Mouse (Mus musculus) left cerebral cortex, postnatal 14 days (tissue): ENCODE data around the gene Rnf144b. TPM values are rescaled to one million over a fixed set of nuclear protein-coding genes. Genes with fewer than 3 reads are reported as not detected.

Experiments used
- DNase-seq, 2 experiments: peaks; one replicate each; pipeline ENCODE4 v3.0.0; 2021 to 2022; ENCODE audit warnings: low spot score in 2 of 2, mixed read lengths in 1 of 2
- intact Hi-C: fragments of 180-260 bp; cut with DNase I; formaldehyde crosslinking; loops from one replicate; pipeline ENCODE4 v1.15.1; 2025
- long read RNA-seq, 2 experiments: library from polyadenylated mRNA; stranded (forward); transcript quantifications; one replicate each; pipeline ENCODE4 v2.0.0; 2021
- total RNA-seq, 2 experiments: library from RNA; stranded (reverse); gene quantifications; 2 replicates each; pipeline ENCODE4 v1.2.3; 2021

Rnf144b gene
- 10 to 100 TPM; 18.7 to 21.5 TPM for total RNA-seq
- long read RNA-seq, experiment 1, full-length matches to known transcripts: 1 of 4 reads
- long read RNA-seq, experiment 1, partial matches to known transcripts: 0 of 4 reads
- long read RNA-seq, experiment 1, other reads (novel, unspliced or antisense): 3 of 4 reads
- long read RNA-seq, experiment 2, partial matches to known transcripts: 0 of 3 reads
- long read RNA-seq, experiment 2, other reads (novel, unspliced or antisense): 1 of 3 reads

DNA sequence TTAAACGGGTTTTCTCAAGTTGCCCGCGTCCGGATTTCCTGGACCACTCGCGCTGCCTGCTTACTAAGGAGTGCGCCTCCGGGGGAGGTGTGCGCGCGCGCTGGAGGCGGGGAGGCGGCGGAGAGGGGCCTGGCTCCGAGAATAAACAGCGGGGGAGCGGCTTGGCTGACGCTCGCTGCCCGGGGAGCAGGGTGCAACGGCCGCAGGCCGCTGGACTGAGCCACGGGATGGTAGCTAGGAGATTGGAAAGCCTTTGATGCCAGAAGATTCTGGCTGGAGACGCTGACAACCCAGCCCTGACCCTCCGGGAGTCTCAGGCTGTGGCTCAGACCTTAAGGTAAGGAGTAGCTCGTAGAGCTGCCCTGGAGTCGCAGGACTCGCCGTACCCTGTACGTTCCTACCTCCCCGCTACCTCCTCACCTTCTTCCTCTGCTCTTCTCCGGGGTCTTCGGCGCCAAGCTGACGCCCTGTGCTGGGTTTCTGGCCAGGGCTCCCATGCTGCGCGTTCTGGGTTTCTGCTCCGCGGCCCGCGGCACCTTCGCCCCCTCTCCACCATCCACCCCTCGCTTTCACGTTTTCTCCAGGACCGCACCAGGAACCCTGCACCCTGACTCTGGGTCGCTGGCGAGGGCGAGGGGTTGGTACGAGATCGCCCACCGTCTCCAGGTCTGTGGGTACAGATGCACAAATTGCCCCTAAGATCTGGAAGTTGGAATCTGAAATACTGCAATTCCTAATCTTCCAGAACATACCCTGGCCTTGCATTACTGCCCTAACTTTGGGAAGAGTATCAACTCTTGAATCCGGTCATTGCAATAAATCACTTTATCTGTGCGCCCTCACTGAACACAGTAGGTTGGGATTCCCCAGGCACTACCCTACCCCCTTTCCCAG, at the start of gene Rnf144b:
Gene Rnf144b (plus strand): TSS at position 120 of the 894 bp plus-strand sequence.
- peak in 1 of 2 experiments; percentile 56 for DNase-seq
- intact Hi-C loops: no loop called here

DNA sequence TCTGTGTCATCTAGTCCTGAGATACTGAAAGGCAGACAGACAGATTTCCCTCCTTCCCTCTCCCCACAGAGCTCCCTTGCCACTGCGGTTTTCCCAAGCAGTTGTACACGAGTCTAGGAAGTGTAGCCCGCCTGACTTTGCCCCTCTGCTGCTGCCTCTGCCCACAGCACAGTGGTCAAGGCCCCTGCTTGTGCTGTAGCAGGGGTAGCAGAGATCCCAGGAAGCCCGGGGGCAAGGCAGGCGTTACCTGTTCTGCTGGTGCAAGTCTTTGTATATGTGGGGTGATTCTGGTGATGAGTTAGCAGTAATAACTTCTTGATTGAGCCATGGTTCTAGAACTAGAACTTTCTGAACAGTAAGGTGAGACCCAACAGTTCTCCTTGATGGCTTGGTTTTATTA, 46.3 kb upstream of the Rnf144b start:
- DNase-seq: no peak
- intact Hi-C loops: no loop called here

DNA sequence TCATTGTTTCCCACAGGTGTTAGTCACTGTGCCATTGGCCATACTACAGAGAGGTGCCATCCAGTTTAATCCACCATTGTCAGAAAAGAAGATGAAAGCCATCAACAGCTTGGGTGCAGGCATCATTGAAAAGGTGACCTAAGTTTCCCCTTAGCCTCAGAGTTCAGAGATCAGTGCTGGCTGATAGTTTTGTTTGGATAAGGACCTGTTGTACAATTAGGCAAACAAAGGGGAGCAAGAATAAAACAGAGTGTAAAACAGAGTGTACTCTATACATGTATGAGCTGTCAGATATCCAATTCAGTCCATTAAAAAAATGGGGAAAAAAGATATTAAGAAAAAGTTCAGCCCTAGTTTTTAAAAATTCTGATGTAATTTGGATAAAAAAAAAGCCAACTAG, 45.1 kb upstream of the Rnf144b start:
- intact Hi-C loops: no loop called here
- no peak for DNase-seq

DNA sequence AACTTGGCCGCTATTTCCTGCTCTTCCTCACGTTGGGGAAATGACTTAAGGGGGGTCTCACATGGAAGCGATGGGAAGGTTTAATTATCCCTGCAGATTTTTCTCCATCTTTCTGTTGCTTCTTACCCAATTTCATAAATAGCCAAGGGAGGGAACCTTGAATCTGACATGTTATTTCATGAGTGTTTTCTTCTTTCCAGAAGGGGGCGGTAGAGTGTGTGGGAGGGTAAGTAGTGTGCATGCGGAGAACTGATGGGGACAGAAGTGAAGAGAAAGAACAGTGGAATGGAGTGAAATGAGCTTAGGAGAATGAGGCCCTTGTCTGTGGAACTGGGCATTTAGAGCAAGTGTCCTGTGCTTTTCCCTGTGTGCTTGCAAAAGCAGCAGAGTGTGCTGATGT, 43.7 kb upstream of the Rnf144b start:
- DNase-seq: no peak
- intact Hi-C loops: no loop called here

DNA sequence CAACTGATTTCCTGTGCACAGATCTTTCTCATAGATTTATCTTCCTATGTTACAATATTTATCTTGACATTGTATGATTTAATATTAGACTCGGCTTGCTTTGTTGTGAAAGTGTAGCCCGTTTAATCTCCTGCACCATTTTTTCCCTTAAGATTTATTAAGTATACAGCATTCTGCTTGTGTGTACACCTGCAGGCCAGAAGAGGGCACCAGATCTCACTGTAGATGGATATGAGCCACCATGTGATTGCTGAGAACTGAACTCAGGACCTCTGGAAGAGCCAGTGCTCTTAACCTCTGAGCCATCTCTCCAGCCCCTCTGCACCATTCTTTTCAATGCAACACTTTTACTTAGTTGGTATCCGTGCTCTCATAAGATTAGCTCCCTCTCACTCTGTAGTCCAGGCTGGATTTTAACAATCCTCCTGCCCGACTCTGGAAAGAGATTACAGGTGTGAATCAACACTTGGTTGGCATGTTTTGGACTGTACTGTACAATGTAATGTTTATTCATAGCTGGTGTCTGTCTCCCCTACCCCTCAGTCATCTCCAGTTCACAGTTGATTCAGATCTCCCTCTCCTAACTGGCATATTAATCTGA, 41.5 kb upstream of the Rnf144b start:
- intact Hi-C loops: no loop called here

DNA sequence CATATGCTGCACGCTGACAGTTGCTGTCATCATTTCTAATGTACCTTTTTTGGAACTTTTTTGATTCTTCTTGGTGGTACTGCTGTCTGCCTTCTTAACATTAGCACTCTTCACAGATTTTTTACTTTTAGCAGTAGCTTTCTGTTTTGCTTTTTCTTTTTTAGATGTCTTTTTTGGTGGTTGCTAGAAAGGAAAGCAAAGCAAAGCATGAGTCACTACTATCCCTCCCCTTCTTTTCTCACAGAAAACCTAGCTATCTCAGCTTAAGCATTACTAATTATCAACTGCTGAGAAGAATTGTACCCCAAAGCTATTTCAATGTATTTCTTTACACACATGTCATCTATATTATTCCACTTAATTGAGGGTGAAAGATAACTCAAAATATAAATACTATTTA, 34.0 kb upstream of the Rnf144b start:
- no peak for DNase-seq
- intact Hi-C loops: no loop called here

More for the DNA sequence above, 41.5 kb upstream of the Rnf144b start:
- DNase-seq: no peak

DNA sequence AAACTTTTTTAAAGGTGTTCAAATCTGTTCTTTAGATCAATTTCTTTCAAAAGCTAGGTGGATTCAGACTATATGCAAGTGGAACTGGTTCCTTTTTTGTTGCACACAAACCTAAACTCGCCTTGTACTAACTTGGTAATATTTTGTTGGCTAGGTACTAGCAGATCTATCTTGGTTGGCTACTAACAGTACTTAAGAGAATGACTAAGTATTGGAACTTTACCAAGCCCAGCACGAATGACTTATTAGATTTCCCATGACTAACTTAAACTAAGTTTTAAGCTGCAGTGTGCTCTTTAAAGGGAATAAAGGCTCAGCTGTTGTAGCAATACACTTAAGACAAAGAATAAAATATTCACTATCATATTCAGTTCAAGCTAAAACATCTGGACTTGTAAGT, 33.2 kb upstream of the Rnf144b start:
- DNase-seq: no peak
- intact Hi-C loops: no loop called here

DNA sequence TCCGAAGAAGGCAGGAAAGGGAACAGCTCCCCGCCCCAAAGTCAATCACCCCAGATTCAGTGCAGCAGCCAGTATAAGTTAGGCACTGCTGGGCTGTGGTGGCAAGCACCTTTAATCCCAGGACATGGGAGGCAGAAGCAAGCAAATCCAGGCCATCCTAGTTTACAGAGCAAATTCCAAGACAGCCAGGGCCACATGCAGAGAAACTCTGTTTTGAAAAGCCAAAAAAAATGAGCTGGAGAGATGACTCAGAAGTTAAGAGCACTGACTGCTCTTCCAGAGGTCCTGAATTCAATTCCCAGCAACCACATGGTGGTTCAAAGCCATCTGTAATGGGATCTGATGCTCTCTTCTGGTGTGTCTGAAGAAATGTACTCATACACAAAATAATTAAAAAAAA, 28.7 kb upstream of the Rnf144b start:
- no peak for DNase-seq
- intact Hi-C loops: no loop called here

DNA sequence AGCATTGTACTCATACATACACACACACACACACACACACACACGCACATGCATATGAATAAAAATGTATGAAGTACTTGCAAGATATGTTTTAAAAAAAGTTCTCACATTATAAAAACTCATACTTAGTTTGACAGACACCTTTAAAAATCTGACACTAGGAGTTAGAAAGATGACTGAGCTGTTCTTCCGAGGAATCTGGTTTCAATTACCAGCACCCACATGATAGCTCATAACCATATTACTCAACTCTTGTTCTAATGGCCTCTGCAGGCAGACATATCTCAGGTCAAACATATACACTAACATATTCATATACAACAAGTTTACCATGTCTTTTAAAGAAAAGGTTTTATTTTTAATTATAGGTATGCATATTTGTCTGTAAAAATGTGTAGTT, 25.9 kb upstream of the Rnf144b start:
- intact Hi-C loops: no loop called here
- no peak for DNase-seq

DNA sequence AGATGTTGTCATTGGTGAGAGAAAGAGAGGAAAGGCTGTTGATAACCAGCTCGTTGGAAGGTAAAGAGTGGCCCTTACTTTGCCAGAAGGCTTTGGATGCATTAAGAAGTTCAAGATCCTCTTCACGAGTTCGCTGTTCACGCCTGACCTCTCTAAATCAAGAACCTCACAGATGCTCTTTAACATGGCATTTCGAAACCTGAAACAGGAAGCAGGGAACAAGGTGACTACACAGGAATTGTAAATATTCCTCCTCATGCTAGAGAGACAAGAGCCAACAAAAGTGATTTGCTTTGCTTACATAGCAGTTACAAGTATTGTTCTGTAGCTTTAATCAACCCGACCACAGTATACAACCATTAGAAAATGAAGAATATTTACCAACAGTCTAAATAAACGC, 23.2 kb upstream of the Rnf144b start:
- intact Hi-C loops: no loop called here

DNA sequence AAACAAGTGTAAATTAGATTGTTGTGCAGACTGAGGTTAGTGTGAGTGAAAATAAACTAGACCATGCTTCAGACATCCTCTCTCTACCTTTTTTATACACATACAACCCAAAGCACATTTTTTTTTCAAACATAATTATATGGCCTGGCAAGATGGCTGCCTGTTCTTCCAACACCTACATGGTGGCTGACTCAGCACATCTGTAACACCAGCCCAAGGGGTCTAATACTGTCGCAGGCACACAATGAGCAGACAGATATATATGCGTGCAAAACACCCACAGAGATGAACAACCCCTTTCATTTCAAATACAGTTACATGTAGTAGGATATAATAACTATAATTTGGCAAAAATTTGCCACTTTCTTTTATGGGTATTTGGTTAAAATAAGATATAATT, 21.9 kb upstream of the Rnf144b start:
- intact Hi-C loops: no loop called here
- no peak for DNase-seq

More for the DNA sequence above, 23.2 kb upstream of the Rnf144b start:
- DNase-seq: no peak

DNA sequence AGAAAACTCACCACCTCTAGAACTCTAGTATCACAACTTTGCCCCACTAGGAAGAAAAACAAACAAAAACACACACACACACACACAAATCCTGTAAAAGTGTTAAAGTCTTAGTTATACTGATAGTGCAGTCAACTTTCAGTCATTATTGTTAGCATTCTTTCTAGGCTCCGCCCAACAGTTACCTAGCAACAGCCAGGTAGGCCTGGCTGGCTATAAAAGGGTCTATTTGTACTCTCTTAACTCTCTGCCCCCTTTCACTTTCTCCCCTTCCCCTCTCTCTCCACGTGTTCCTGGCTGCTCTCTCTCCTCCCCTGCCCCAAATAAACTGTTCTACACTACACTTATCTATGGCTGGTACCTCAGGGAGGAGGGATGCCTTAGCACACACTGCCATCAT, 18.3 kb upstream of the Rnf144b start:
- DNase-seq: no peak
- intact Hi-C loops: no loop called here

DNA sequence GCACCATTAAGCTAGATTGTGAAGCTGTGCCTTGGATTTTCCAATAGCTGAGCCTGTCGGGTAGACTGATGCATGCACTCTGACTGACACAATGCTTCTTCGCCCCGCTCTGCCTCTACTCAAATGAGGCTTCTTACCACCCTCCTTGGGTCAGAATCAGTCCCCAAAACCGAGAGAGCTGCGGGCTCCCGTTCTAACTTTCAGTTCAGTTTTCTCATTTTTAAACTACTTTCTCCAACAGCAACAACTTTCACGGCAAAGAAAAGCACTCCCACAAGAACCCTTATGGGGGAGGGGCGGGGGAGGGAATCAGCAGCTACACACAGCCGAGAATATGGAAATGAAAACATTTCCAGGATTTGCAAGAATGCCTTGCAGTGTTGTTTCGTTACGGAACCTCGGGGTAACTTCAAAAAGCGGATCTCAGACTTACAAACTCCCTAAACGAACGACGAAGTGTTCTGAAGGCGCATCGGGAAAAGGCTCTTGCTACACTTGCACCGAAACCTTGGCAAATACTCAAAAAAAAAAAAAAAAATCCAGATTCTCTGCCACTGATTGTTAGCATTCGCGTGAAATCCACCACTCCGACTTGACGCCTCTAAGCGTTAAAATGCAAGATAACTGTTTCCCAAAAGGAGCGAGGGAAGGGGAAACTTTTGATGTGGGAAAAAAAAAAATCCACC, 17.5 kb upstream of the Rnf144b start:
- peak; percentile 12 to 26 for DNase-seq
- intact Hi-C loops: no loop called here

DNA sequence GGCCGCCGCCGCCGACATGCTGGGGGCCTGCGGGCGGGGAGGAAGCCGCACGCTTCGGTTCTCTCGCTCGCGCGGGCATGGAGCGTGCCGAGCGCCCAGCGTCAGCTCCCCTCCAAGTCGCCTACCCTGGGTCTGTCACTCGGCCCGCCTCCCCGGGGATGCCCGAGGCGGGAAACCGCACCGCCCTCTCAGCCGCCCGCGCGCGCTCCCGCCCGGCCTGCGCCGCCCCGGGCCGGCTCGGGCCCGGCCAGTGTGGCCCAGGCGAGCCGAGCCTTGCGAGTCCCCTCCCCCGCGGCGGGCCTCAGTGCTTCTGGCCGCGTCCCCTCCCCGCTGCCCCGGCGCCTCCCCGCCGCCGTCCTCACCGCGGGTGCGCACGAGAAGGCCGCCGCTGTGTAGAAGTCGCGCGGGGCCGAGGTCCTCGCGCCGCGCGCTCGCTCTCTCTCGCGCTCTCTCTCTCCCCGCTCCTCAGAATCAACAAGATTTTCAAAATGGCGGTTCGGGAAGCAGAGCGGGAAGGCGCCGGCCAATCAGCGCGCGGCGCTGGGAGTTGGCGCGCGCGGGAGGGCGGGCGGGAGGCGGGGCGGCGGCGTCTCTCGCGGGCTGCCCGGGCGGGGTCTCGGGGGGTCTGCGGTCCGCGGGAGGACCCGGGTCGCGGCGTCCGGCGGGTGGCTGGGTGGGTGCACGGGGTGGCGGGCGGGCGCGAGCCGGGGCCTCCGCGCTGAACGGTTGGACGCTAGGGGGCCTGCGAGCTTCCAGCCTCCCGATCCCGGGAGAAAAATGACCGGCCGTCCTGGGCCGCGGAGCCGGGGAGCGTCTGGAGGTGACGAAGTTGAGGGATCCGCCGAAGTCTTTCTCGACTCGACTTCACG, 16.5 kb upstream of the Rnf144b start, which contains the start of gene Dek:
Gene Dek (minus strand): TSS at position 491 of the 869 bp plus-strand sequence.
- peak; percentile 83 to 84 for DNase-seq
- intact Hi-C loops: no loop called here

DNA sequence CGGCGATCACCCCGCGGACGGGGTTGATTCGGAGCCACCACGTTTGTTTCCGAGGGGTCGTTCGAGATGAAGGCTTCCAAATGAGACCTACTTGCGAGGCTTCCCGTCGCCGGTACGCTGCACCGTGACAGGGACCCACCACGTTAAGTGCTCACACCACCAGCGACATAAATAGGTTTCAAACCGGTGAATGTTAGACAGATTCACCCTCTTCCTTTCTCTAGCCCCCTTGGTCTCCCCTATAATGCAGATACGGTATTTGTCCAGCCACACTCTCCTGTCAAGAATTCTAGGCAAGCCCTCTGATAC, 15.9 kb upstream of the Rnf144b start:
- intact Hi-C loops: no loop called here
- peak in 1 of 2 experiments; percentile 25 for DNase-seq

DNA sequence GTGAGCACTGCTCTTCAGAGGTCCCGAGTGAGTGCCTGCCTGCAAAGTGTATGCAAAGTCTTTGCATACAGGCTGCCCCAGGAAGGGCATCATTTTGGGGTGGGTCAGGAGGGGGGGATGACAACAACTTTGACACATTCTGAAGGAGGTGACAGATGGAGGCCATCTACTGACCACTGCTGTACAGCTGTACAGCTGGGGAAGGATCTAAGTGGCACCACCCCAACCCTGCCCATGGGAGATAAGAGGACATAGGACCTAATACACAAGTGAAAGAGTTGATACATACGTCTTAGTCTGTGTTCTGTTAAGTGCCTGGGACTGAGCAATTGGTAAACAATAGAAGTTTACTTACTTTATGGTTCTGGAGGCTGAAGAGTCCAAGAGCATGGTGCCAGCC, 13.2 kb upstream of the Rnf144b start:
- intact Hi-C loops: no loop called here
- no peak for DNase-seq

DNA sequence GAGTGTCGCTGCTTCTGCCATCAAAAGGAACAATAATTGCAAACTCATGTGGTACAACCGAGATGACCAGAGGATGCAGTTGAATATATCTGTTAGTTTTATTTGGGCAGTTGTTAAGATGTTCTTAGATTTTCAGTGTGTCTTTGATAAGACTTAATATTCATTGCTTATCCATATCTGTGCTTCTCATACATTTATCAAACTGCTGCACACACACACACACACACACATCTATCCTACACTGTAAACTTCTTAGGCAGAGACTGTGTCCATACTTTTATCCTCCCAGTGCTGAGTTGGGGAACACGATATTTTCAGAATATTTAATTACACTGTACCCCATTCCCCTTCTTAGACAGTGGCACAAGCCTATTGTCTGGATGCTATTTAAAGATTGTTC, 11.3 kb upstream of the Rnf144b start:
- DNase-seq: no peak
- intact Hi-C loops: no loop called here

DNA sequence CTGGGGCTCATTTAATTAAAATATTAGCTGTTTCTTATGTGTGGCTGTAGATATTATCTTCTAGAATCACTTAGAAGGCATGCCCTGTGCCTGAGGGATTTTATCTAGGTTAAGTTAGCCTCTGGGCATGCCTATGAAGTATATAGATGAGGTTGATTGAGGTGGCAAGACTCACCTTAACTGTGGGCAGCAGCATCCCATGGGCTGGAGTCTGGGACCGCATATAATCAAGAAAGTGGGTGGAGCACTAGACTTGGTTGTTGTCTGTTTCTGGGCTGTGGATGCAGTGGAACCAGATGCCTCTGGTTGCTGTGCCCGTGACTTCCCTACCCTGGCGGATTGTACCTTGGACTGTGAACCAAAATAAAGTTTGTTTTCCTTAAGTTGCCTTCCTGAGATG, 10.4 kb upstream of the Rnf144b start:
- intact Hi-C loops: no loop called here
- no peak for DNase-seq

DNA sequence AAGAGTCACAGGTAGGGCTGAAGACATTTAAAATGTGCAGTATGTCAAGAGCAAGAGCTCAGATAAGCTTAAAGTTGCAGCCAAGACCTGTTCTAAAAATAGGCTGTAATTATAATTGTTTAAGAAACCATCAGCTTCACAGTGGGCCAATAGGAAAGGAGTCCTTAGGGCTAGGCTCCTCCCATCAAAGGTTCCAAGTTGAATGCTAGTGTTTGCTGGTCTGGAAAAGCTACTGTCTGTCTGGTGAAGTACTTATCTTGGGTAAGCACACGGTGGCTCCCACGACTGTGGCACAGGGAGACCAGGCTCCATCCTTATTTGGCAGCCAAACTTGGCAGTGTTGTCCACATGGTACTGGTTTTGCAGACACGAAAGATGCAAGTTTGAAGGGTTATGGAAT, 9.5 kb upstream of the Rnf144b start:
- intact Hi-C loops: no loop called here
- no peak for DNase-seq
